Mouse (Mus musculus) testis, adult 2 months (tissue): ENCODE measurements around the gene Akr7a5.

Source experiments
- CTCF ChIP-seq: fragments of 200-500 bp; IDR thresholded peaks from 2 replicates; pipeline ENCODE4 v1.5.1; 2012; ENCODE audit warnings: low read depth, mild to moderate bottlenecking, inconsistent platforms, low read length, moderate library complexity; ENCODE audit not compliant: control insufficient read depth, insufficient read depth, insufficient replicate concordance
- POLR2A ChIP-seq: fragments of 200-500 bp; IDR thresholded peaks from 2 replicates; pipeline ENCODE4 v1.6.1; 2012; ENCODE audit warnings: low read depth, mild to moderate bottlenecking, inconsistent platforms, low read length, moderate library complexity; ENCODE audit not compliant: control insufficient read depth

GRCm38 (mm10) chr4:139311707-139312106, 1.2 kb downstream of the Akr7a5 start:
- no peak for TF ChIP-seq POLR2A
- no peak for TF ChIP-seq CTCF
